Mouse (Mus musculus) CD4-positive, CD25-positive, alpha-beta regulatory T cell, adult 2 months (primary cell): ENCODE results near the gene Rab44.
A peak's percentile ranks its signal among the peaks of the same experiment; 100 is the strongest.
"Not testable (repeated sequence)": the region's sequence is repeated elsewhere in the genome, so short reads cannot be mapped to it uniquely, and the experiment has no call there.

ENCODE experiments used
- DNase-seq: peaks from one replicate; pipeline ENCODE4 v3.0.0-alpha.2; 2012; ENCODE audit warnings: low read depth, low spot score

The Rab44 gene

DNA sequence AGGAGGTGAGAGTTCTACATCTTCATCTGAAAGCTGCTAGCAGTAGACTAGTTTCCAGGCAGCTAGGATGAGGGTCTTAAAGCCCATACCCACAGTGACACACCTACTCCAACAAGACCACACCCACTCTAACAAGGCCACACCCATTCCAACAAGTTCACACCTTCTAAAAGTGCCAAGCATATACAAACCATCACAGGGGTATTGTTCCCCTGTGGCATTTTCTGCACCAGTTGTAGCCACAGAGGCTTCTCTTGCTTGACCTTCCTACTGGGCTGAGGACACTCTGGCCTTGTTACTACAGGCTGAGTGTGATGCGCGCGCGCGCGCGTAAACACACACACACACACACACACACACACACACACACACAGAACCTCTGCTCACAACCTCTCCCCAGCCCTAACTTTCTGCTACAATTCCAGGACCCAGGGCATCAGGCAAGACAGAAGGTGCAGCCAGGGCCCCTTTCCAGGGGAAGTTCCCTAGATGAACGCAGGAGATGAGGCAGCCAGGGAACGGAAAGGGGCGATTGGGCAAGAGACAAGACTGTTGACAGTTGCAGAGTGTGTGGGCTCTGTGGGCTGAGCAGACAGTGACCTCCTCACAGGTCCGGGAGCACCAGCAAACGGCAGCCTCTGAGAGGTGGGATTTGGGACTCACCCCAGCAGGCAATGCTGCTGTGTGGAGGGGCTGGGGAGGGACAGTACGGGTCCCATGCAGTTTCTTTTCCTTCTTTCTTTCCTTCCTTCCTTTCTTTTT lies at the start of gene Rab44:
TSS of gene Rab44 (plus strand) at position 555 of the 762 bp plus-strand sequence.
- no peak for DNase-seq

DNA sequence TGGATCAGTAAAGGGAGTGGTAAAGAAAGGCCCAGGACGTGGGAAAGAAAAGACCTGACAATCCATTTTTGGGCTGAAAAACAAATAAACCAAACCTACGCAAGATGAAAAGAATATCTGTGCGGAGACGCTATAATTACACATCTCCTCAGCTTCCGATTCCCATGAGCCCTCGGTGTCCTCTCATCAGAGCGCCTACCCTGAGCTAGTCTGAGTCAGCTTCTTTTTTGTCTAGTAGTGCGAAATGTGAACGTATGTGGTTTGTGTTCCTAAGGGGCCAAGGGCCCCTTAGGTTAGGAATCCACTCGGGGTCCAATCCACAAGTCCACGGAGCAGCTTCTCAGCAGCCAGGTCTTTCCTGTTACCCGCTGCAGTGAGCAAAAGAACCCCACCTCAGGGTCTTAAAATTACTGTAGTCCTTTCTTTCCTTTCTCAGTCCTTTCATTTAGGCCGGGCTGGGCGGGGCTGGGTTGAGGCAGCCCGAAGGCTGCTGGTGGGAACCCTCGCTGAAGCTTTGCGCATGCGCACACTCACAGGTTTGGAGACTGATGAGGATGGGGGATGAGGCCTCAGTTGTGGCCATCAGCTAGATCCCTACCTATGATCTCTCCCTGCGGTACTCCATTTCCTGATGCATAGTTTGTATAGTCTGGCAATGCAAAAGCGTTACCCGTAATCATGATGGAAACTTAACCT lies 48.6 kb upstream of the Rab44 start:
- no peak for DNase-seq

DNA sequence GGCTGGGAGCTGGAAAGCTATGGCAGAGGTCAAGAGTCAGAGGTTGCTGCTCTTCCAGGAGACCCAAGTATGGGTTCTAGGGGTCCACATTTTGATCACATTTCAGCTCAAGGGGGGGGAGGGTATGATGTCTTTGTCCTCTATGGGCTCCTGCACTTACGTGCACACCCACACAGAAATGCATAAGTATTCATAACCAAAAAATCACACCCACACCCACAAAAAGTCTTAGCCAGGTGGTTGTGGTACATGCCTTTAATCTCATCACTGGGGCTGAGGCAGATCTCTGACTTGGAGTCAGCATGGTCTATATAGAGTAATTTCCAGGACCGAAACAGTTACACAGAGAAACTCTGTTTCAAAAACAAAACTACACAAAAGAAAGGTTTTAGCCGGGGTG lies 48.0 kb upstream of the Rab44 start:
- no peak for DNase-seq

DNA sequence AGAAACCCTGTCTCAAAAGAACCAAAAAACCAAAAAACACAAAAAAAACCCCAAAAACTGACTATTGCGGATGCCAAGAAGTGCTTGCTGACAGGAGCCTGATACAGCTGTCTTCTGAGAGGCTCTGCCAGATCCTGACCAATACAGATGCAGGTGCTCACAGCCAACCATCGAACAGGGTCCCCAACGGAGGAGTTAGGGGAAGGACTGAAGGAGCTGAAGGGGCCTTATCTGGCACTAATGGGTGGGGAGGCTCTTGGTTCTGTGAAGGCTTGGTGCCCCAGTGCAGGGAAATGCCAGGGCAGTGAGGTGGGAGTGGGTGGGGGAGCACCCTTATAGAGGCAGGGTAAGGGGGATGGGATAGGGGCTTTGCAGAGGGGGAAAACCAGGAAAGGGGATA lies 46.5 kb upstream of the Rab44 start:
- DNase-seq: not testable (repeated sequence)

DNA sequence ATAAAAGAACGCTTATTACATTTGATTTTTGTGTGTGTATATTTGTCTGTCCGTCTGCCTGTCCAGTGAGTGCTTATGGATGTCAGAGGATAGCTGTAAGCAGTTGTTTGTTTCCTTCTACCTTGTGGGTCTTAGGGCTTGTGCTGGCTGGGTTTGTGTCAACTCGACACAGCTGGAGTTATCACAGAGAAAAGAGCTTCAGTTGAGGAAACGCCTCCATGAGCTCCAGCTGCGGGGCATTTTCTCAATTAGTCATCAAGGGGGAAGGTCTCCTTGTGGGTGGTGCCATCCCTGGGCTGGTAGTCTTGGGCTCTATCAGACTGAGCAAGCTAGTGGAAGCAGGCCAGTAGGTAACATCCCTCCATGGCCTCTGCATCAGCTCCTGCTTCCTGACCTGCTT lies 46.1 kb upstream of the Rab44 start:
- DNase-seq: no peak

DNA sequence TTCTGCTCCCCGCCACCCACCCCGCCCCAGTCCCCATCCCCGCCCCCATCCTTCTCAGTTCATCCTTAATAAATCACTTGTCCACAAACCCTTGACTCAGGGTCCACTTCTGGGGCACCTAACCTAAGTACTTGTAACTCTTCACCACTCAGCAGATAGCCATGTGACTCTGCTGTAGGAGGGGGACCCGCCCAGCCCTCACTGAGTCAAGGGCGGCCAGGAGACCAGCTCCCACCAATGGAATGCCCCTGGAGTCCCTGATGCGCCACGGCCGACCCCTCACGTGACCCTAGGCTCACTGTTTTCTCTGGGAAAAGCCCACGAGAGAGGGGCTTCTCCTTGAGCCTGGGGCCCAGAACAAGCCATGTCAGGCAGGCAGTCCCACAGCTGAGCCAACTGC lies 44.9 kb upstream of the Rab44 start:
- DNase-seq: no peak

DNA sequence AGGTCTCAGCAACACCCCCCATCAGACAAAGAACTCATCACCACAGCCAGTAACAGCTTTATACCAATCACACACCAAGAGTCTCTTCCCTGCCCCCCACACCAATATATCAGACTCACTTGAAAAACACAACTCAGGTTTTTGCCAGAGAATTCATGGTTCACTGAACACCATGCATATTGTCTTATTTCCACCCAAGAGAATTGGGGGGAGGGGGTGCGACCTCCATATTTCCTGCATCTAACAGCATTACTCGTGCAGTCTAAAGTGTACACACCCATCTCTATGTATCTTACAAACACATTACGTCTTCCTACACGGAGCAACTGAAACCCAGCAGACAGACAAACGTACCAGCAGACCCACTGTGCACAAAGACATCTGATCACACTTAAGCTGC lies 42.1 kb upstream of the Rab44 start:
- no peak for DNase-seq

DNA sequence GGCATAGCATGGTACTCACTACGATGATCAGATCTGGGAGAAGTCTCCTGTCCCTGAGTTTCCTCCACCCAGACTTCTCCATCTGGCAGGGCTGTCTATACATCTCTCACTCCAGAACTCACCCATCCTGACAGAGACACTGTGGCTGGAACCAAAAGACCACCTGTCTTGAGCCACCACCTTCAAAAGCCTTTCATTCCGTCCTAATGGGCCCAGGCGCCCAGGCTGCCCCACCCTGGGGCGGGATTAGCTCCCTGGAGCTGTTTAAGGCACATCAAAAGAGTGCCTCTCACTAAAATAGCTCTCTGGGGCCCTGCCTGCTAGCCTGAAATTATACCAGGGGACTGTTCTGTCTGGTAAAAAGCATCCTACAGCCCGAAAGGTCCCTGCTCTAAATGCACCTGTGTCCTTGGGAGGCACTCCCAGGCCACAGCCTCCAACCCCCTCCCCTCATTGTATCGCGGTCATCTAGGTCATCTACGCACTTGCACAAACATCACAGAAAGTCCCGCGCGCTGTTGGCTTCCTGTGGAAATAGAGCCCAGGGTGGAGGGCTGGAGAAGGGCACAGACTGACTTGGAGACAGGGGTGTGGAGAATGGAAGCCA lies 41.1 kb upstream of the Rab44 start:
- no peak for DNase-seq

DNA sequence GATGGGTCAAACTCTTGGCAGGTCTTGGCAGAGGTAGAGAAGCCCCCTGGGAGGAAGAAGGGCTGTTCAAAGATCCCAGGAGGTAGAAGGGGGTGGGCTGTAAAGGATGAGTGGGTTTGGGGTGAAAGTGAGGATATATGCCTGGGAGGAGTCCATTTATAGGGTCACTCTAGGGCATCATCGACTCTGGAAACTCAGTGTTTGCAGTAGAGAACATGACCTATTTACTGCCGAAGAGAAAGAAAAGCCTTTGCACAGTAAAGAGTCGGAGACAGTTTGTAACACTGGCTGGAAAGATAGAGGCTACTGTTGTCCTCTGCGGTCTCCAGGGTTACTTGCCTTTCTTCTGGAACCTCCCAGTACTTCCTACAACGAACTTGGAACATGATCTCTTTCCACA lies 40.6 kb upstream of the Rab44 start:
- no peak for DNase-seq

DNA sequence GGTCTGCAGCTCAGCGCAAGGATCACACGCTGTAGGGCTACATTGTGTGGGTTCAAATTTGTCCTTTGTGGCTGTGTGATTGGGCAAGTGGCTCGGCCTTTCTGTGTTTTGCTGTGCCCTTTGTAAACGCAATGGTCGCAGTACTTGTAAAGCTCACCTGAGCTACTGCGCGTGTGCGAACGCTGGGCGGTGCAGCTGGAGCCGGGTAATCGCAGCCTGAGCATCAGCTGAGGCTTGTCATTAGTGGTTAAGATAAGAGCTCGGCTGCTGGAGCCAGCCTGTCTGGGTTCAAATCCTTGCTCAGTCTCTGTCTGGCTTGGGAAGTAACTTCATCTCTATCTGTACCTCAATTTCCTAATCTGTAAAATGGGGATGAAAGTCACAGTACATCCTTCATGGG lies 39.9 kb upstream of the Rab44 start:
- no peak for DNase-seq

DNA sequence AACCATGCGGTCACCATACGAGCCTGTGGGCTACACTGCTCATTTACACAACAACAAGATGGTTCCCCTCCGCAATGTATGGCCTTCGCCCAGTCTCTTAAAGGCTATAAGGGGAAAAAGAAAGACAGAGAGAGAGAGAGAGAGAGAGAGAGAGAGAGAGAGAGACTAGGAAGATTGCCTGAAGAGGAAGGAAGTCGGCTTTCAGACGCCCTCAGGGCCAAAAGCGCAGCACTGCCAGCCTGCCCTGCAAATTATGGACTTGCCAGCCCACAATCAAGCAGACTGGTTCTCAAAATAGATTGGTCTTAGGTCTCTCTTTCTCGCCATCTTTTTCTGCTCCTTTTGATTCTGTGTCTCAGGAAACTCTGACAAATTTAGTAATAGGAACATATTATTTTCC lies 37.7 kb upstream of the Rab44 start:
- no peak for DNase-seq

DNA sequence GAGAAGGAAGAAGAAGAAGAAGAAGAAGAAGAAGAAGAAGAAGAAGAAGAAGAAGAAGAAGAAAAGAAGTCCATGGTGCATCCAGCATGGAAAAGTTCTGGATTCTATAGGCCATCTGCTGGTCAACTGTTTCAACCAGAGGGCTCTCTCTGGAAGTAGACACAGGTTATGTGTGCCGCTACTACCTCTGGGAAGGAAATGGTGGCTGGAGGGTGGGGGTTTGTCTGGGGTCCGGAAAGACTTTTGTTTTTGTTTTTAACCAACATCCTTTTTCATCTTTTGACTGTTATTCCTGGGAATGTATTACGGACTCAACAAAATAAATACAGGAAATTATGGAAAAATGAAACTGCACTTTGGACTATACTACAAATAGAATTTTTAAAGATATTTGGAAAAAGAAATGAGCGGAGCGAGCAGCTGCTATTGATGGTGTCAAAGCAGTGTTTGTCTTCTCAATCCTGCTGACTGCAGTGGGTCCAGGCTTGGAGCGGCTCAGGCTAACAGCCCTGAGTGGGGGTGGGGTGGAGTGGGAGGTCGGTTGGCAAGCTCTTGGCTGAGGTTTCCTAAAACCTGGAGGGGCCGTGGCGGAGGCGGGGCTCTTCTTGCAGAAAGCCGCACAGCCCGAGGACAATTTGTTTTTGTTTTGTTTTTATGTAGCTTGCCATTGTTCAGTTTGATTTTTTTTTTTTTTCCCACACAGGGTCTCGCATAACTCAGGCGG lies 36.0 kb upstream of the Rab44 start:
- DNase-seq: peak; percentile 31

DNA sequence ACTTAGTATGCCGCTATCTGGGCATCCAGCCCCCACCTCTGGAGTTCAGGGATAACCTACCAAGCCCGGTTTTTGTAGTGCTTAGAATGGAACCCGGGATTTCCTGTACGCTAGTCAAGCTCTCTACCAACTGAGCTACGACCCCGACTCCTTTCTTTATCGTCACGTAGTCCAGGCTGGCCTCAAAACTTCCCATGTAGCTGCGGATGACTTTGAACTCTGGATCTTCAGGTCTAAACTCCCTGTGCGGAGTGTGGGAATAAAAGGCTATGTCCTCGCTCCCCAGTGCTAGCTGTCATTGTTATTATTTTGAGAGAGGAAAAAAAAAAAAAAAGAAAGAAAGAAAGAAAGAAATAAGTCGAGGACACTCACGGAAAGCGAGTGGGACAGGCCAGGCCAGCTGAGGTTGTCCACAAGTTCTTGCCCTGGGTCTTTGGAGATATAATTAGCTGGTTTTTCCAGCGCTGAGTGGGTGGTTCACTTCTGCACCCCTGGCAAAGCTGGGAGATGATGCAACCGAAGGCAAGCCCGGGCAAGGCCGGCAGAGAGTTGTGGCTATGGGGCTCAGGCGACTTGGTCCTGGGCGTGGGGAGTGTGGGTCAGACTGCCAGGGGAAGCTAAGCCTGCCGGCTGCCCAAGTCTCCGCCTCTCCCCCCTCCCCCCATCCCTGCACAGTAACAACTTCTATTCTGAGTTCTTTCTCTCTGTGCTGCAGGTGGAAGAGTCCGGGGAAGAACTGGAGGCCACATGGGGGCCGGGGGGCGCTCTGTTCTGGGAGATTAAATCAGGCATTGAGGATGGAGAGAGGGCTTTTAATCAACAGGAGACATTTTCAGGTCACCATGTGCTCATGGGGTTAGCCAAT lies 35.2 kb upstream of the Rab44 start:
- DNase-seq: peak; percentile 28

DNA sequence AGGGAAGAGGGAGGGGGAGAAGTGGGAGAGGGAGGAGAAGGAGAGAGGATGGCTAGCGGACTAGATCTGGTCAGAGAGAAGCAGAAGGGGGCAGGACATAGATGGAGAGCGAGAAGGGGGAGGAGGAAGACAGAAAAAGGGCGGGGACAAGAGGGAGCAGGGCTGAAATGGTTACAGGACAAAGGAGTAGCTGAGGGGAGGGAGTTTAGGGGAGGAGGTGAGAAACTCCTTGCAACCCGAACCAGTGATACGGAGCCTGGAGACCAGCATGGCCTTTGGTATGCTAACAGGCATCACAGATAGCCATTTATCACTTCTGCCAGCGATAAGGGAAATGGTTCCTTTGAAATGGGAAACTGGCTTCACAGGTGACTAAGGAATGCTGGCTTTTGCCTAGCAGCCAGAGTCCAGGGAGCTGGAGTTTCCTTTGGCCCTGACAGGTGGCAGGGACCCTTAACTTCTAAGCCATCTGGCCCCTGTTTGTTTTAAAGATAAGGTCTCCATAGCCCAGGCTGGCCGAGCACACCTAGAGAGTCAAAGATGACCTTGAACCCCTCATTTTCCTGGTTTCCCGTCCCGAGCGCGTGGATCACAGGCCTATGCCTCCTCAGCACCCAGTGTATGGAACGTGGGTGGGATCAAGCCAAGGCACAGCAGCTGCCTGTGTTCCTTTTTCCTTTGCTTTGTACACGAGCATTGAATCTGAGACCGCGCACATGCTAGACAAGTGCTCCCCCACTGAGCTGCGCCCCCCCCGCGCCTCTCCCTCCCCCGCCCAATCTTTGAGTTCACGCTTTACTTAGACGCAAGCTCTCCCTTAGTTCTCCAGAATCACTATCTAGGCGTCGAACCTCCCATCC lies 33.0 kb upstream of the Rab44 start:
- DNase-seq: peak; percentile 52

DNA sequence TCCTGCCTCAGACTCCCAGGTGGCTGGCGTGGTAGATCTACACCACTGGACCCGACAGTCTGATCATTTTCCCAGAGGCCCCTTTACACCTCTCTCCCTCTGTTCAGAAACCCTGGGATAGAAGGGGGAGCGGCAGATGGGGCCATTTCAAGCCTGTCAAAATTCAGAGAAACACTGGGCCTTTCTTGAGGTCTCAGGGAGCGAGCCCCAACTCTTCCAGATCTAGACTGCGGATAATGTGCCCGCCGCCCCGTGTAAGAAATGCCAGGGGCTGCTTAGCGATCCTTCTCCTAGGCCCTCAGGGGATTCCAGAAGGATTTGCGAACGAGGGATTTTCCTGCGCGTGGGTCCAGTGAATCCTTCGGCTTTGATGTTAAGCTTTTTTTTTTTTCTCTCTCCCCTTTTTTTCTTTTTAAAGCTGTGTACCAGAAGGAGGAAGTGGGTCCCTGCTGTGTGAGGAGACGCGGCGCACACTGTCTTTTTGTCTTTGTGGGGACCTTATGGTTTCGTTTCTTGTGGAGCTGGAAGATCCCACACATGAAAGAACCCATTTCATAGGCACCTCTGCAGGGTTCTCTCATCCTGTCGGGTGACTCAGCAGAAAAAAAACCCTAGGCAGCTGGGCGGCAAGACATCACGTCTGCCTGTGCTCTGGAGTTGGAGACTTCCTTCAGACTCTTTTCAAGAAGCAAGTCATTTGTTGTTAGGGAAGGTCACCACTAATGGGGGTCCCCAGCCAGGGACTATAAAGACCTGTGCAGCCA lies 32.1 kb upstream of the Rab44 start:
- DNase-seq: peak; percentile 72

DNA sequence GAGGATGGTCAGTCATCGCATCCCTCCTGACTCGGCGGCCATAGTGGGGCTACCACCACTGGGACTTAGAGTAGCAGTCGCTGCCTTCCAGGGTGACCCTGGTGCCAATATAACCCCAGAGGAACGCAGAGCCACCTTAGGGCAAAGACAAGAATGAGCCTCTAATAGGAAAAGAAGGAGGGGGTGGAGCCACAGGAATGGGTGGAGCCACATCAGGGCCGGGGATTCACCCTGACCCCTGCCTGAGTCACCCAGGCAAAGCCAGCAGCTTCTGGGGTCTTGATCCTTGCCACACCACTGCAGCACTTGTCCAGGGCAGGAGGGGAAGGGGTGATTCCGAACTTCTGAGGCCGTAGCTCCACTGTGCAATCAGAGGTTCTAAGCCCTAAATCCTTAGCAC lies 30.4 kb upstream of the Rab44 start:
- DNase-seq: no peak

DNA sequence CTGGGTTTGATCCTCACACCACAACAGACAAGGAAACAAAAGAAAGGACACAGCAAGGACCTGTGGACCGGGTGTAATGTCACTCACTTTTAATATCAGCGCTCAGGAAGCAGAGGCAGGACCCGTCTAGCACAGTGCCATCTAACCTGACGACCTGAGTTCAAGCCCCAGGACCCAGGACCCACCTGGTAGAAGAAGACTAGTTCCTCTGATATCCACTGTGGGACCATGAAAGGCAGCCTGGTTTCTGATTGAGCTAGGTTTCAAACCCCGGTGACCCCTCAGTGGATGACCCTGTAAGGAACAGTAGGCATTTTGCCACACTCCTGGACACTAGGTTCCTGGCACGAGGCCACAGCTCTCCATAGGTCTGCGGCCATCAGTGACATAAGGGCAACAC lies 29.3 kb upstream of the Rab44 start:
- DNase-seq: no peak

DNA sequence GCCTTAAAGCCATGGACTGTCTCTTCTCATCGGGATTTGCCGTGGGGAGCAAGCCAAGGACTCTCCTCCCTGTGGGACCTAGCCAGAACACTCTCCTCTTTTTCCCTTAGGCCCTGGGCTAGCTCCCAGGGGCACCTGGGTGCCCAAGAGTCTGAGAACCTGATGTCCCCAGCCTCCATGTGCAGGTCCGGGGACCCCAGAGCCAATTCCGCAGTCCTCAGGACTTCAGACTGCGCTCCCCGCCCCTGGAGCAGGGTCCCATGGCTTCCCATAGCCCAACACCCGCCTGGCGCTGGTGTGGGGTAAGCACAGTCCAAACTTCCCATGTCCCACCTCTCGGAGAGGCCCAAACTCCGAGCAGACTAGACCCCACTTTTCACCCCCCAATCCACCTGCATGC lies 28.7 kb upstream of the Rab44 start:
- DNase-seq: no peak

DNA sequence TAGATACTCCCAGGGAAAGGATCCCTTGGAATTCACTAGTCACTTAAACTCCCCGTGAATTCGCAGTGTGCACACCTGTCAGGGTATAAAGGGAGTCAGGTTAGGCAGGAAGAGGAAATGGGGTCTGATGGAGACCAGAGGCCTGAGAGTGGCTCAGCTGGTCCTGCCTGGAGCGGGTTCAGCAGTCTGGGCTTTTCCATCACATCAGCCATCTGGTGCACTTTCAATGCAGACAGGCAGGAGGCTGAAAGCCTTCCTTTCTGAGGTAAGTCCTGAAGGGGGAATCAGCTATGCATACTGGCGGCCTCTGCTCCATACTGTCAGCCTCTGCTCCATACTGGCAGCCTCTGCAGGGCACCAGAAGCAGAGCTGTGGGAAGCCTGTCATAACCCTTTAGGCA lies 27.0 kb upstream of the Rab44 start:
- DNase-seq: no peak

DNA sequence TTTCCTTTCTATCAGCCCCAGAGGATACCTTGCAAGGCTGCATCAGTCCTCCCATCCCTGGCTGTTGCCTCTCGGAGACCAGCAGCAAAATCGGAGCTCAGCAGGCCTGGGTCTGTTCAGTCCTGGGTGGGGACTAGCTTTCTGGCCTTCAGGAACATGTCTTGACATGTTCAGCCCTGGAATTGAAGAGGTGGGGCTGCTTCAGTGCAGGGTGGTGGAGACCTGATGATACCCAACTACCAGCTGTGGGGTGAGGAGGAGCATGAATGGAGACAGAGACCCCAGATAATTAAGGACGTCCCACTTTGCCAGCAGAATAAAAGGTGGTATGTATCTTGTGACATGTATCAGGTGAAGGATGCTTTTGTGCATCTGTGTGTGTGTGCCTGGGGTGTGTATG lies 23.2 kb upstream of the Rab44 start, which contains the start of gene Cdkn1a:
TSS of gene Cdkn1a (plus strand) at position 201 of the 400 bp plus-strand sequence.
- DNase-seq: no peak
